Mouse (Mus musculus): Measurements from ENCODE around the gene Neurl1a. TPM values are rescaled to one million over a fixed set of nuclear protein-coding genes. Genes with fewer than 3 reads are reported as not detected.

Neurl1a gene
- total RNA-seq, 2 experiments from 2014 or later: not detected

DNA sequence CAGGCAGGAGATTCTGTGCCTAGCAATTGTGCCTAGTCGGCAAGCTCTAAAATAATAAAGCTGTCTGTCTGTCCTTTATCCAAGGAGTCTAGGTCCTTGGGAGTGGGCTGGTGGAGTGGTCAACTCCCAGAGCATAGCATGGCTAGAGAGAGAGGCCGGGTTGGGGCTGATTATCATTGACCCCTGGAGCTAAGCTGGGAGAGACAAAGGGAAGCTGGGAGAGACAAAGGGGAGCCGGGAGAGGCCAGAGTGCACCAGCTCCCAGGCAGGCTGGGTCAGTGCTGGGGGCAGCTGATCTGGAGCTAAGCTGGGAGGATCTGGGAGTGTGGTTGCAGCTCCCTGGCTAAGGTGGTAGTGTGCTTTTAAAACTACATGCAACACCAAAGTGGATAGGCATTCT lies 11.9 kb upstream of the Neurl1a start:
- no peak for ATAC-seq (replicated peaks; ENCODE audit: low FRiP score, poor library complexity, severe bottlenecking)

DNA sequence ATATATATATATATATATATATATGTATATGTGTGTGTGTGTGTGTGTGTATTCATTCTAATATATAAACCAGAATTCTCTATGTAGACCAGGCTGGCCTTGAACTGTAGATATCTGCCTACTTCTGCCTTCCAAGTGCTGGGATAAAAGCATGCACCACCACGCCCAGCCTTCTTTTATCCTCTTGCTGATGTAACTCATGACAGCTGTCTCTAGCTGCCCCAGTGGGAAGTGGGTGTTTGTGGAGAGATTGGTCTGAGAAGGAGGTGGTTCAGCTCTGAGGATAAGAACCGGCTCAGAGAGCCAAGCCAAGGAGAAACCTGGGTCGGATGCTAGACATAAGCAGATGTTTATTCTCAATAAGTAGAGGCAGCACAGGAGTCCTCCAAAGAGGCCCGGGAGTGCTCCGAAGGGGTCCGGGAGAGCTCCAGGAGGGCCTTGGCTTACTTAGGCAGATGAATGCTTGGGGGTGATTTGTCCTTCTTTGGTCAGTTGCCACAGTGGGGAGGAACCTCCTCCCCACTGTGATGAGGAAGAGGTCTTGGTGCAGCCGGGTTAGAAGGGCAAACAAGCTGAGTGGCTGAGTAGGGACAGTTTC lies 10.9 kb upstream of the Neurl1a start:
- ATAC-seq (replicated peaks; ENCODE audit: low FRiP score, poor library complexity, severe bottlenecking): no peak

DNA sequence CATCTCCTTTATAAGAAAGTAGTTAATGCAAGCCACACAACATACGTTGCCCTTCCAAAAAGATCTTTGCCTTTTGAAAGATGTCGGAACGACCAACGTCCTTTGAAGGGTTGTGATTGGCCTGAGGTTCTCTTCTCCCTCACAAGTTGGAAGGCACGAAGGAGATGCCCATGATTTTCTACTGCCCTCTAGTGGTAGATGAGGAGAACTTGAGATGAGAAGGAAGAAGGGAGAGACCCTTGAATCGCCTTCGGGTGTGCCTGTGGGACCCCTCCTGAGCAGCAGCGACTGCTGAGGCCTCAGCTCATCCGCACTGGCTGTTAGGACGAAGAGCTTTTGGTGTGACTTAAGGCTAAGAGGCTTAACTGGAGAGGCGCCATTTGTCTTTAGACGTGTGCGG lies 10.4 kb upstream of the Neurl1a start:
- peak; percentile 78 for ATAC-seq (replicated peaks; ENCODE audit: low FRiP score, poor library complexity, severe bottlenecking)

DNA sequence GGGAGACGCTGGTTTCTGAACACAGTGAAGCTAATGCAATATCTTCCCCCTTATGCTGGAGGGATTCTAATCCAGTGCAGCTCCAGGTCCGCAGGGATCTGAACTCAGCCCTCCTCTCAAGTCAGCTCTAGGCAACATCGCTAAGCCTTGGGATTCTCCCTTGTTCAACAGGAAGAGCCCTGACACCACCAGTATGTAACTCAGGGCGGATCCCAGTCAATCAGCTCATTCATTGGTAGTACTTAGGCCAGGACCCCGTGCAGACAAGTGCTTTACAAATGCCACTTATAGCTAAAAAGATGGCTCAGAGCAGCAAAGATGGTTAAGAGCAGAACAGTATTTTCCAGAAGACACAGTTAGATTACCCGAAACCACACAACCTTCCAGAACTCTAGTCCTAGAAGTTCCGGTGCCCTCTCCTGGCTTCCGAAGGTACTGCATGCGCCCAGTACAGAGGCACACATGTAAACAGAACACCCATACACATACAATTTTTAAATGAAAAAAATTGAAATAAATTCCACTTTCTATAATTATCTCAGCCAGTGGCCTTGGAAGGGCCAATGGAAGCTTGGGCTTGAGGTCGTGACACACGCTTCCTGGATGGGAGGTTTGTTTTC lies 9.7 kb upstream of the Neurl1a start:
- peak; percentile 79 for ATAC-seq (replicated peaks; ENCODE audit: low FRiP score, poor library complexity, severe bottlenecking)

DNA sequence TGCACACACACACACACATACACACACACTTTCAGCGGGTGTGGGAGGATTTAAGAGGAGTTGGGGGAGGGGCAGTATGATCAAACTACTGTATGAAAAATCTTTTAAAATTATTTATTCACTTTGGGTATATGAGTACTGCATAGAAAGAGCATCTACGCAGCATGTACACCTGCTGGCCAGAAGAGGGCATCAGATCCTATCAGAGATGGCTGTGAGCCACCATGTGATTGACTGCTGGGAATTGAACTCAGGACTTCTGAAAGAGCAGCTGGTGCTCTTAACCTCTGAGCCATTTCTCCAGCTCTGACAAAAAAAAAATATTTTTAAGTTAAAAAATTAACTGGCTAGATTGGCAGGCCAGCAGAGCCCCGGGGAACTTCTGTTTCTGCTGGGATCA lies 4.1 kb upstream of the Neurl1a start:
- ATAC-seq (replicated peaks; ENCODE audit: low FRiP score, poor library complexity, severe bottlenecking): no peak

DNA sequence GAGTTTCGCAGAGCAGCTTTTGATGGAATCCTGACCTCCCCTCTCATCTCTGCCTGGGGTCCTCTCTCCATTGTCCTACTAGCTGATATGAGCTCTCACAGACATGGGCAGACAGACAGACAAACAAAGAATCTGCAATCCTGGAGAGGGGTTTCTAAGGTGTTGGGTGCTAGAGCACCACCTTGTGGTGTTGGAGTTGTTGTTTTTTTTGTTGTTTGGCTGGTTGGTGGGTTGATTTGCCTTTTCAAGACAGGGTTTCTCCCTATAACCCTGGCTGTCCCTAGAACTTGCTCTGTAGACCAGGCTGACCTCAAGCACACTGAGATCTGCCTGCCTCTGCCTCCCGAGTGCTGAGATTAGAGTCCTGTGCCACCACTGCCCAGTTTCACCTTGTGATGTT lies 3.1 kb upstream of the Neurl1a start:
- ATAC-seq (replicated peaks; ENCODE audit: low FRiP score, poor library complexity, severe bottlenecking): no peak

DNA sequence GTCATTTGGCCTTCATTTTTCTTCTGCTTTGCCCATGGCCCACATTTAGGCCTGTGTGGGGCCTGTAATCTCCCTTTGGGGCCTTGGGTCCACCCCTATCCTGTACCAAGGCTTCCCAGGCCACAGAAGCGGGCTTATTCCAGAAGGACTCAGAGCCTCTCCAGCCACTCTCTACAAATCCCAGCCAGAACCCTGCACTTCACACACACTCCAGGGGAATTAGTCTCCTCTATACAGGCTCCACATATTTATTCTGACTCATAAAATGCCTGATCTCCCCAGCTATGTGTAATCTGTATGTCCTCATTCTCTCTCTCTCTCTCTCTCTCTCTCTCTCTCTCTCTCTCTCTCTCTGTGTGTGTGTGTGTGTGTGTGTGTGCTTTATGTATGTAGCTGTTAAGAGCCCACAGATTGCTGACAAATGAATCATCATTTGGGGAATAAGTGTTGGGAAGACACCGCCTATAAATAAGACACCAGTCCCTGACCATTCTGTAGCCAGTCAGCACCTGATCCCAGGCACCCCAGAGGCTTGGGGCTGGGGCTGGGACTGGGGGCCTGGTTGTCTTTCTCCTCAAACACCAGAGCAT lies 1.6 kb upstream of the Neurl1a start:
- no peak for ATAC-seq (replicated peaks; ENCODE audit: low FRiP score, poor library complexity, severe bottlenecking)

DNA sequence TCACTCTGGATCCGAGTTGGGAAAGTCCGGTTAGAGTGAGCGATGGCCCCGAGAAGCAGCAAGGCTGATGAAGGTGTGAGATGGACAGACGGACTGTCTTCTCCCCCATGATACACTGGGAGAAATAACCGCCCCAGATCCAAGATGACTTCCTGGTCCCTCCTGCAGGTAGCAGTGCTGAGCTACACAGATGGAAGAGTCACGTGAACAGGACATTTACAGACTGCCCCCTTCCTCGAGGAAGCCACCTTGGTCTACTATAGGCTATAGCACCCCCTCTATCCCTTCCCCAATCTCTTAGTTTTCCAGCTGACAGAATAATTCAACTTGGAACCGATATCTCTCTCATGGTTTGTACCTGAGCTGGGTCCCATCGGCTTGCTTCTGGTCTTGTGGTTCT lies 619 bp upstream of the Neurl1a start:
- ATAC-seq (replicated peaks; ENCODE audit: low FRiP score, poor library complexity, severe bottlenecking): no peak

DNA sequence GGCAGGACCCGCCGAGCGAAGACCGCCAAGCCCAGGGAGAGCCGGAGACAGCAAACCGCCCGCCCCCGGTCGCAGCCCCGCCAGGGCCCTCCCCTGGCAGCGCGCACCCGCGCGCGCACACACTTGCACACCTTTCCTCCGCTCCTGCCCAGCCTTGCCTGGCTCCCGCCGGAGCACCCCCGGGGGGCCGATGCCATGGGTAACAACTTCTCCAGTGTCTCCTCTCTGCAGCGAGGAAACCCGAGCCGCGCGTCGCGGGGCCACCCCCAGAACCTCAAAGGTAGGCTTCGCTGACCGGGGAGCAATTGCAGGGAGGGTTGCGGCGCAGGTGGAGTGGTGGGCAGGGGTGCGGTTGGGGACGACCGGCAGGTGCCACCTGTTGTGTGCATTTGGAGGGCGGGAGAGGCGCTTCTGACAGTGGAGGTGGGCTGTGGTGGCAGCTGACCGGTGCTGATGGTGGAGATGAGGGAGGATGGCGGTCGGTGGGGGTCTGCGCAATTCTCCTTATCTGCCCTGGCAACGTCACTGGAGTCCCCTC lies 721 bp downstream of the Neurl1a start:
- no peak for ATAC-seq (replicated peaks; ENCODE audit: low FRiP score, poor library complexity, severe bottlenecking)

DNA sequence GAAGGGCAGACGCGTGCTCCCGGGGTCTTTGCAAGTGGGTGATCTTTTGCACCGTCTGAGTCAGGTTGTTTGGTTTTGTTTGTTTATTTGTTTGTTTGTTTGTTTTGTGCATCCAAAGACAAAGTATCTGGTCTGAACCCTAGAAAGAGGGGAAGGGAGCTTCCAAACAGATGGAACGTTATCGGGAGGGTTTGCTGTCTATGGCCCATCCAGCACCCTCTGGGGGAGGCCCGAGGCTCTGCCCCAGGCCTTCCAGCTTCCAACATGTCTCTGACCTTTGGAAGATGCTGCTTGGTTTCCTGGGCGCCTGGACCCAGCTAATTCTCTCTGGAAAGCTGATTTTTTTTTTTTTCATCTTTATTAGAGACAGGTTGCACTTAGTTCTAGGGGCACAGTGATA lies 1.4 kb downstream of the Neurl1a start:
- ATAC-seq (replicated peaks; ENCODE audit: low FRiP score, poor library complexity, severe bottlenecking): no peak

DNA sequence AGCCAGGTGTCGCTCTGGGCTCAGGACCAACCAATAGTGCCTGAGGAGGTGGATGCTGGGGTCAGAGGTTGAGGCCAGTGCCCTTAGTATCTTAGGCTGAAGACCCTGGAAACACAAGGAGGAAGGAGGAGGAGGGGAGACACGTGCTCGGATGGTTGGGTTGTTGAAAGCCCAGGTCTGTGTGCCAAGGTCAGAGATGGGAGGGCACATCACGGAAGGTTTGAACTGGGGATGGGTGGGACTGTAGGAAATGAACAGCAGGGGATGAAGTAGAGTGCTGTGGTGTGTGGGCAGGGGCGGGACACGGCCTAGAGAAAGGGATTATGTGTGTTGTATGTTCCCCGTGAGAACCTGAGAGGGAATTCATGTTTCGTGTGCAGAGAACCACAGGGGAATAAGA lies 5.6 kb downstream of the Neurl1a start:
- ATAC-seq (replicated peaks; ENCODE audit: low FRiP score, poor library complexity, severe bottlenecking): no peak

DNA sequence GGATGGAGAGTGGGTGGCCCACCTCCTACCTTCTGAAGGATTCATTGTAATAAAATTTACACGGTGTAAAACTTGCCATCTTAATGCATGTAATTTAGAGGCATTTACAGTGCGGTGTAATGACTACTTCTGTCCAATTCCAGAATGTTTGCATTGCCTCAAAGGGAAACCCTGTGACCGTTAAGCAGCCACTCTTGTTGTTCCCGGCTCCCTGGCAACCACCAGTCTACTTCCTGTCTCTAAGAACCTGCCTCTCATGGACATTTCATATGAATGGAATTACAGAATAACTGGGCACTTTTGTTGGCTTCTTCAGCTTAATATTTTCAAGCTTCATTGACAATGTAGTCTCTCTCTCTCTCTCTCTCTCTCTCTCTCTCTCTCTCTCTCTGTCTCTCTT lies 6.1 kb downstream of the Neurl1a start:
- ATAC-seq (replicated peaks; ENCODE audit: low FRiP score, poor library complexity, severe bottlenecking): no peak

DNA sequence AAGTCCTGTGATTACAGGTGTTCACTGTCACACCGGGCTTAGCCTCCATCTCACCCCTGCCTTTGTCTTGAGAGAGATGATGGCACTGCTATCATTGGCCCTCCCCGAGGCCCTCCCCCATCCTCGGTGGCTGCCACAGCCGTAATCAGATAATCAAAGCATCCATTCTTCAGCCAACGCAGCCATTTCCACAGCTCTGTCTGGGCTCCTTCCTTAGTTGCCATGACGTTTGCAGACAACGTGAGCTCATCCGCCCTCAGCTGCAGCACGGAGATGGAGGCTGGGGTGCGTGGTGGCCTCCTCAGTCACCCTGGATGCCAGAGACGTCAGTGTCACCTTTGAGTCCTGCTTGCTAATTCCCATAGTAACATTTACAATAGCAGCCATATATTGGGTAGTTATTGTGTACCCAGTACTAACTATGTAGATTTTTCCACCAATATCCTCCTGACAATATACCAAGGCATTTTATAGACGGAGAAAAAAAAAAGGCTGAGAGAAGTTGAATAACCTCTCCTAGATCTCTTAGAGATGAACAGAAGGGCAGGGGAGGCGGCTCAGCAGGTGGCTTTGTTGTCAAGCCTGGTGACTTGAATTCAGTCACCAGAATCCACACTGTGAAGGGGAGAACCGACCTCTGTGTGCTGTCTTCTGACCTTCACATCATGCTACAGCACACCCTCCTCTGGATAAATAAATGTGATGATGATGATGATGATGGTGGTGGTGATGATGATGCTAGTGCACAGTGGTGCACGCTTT lies 8.1 kb downstream of the Neurl1a start:
- ATAC-seq (replicated peaks; ENCODE audit: low FRiP score, poor library complexity, severe bottlenecking): no peak

DNA sequence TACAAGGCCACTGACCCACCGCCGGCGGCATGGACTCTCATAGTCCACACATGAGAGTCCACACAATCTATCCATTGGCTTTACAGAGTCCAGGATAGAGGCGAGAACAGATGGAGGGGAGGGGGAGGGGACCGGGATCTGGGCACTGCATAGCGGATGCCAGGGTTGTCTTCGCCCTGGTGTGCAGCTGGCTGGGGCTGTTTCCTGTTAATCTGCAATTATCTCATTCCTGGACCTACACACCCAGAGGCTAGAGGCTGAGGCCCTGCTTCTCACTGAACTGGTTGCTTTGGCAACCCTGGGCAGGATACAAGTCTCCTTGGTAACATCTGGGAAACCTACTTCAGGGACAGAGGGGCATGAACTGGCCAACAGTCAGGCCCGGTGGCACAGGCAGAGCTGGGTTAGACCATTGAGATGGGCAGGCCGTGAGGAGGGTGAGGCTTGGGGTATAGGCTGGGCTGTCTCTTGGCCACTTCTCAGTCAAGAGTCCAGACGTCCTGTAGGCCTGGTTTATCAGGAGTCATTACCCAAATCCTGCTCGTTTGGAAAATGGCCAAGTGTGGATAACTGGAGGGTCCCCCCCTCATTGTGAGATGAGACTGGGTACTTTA lies 10.0 kb downstream of the Neurl1a start:
- no peak for ATAC-seq (replicated peaks; ENCODE audit: low FRiP score, poor library complexity, severe bottlenecking)

DNA sequence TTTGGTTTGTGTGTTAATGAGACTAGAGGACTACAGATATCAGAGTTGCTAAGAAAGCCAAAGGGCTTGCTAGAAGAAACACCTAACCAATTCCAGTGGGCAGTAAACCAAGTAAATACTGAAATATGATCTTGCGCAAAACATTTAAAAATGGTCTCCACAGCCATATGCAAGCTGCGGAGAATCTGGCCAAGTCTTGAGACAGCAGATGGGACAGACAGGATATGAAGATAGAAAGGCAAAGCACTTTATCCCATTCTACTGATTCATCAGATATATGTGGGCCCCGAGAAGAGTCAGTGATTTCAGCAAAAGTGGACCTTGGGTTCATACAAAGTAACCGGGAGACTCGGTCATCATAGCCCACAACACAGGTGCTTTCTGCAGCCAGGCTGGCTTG lies 13.5 kb downstream of the Neurl1a start:
- ATAC-seq (replicated peaks; ENCODE audit: low FRiP score, poor library complexity, severe bottlenecking): no peak

DNA sequence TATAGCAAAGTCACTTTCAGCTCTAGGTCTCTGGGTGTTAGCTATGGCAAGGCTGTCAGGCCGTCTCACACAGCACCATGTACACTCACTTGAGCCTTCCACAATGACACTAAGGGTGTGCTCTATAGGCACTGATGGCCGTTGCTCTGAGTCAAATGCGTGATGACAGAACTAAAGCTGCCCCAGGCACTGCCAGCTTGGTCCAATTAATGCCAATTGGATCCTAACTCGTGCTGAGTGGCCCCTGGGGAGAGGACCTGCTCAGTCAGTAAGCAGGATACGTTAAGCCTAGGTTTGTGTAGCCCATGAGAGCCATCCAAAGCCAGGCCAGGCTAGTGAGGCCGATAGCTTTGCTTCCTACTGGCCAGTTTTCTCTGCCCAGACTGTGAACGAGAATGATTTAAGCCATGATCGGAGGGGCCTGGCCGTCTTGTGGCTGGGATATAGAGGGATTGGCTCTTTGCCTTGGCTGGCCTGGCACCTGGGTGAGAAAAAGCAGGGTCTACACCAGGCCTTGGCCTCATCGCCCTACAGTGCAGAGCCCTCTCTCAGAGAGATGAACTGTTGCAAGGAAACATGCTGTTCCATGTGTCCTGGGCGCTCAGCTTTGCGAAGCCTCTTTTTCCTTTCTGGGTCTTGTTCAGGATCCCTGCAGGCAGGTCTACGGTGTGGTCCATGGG lies 20.2 kb downstream of the Neurl1a start:
- no peak for ATAC-seq (replicated peaks; ENCODE audit: low FRiP score, poor library complexity, severe bottlenecking)

DNA sequence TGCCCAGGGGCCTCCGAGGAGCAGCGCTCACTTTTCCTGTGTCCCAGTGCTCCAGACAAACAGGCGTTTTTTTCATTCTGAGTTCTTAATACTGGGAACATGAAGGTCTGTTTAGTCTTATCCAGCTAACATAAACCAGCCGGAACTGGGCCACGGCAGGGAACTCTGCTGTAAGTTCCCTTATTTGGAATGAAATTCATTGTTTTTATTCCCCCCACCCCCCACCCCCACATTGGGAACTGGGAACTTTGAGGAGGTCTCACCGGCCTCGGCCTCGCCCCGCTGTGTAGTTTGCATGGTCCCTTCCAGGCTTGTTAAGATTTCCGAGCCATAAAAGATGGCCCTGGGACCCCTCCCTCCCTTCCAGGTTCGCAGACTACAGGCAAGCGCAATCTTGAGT lies 23.4 kb downstream of the Neurl1a start:
- ATAC-seq (replicated peaks; ENCODE audit: low FRiP score, poor library complexity, severe bottlenecking): no peak

DNA sequence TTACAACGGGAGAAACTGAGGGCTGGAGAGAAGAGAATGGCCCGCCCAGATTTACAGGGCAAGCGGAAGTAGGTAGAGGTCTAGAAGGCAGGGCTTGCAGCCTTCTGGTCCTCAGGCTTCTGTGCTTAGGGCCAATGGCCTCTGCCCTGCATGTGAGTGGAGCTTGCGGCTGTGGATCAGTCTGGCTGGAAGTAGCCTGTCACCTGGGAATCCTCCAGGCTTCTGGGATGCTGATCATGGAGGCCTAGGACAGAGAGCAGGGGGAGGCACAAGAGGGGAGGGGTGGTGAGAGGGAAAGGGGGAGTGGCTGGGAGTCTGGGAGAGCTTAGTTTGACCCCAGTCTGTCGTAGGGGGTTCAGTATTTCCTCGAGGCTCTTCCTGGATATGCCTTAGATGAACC lies 23.8 kb downstream of the Neurl1a start:
- ATAC-seq (replicated peaks; ENCODE audit: low FRiP score, poor library complexity, severe bottlenecking): no peak

DNA sequence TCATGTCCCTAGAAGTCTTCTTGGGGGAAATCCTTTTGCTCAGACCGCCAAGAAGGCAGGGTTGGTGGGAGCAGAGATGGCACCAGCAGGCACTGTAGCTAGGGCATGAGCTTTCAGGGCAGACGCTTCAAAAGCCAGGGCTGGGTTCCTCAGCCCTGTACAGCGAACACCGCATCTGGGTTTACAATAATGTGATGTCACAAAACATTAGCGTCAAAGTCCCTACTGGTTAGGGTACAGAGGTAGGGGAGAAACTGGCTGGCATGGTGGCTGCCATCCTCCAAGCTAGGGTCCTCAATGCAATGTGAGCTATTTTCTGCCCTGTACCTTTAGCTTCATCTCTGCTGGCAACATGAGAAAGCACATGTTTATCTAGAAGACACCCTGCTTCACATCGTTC lies 24.4 kb downstream of the Neurl1a start:
- ATAC-seq (replicated peaks; ENCODE audit: low FRiP score, poor library complexity, severe bottlenecking): no peak

DNA sequence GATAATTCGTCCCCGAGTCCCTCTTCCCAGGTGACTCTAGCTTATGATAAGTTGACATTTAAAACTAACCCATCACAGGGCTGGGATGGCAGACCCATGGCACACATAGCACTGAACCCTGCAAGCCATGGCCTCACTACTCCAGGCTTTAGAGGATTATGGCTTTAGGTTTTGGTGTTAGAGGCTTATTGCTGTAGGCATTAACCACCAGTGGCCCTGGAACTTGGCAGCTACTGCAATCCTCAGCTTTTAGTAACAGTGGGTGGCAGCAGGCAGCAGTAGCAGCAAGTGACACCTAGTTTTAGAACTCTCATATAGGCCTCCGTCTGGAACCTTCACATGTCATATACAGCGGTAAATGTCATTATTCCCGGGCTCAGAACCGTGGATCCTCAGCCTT lies 26.0 kb downstream of the Neurl1a start:
- no peak for ATAC-seq (replicated peaks; ENCODE audit: low FRiP score, poor library complexity, severe bottlenecking)

Measured in erythroblast, adult 5-6 weeks (primary cell).